Mouse (Mus musculus): ENCODE measurements at regions not wholly inside any gene's neighbourhood (a gene's known extent, or its start where the extent isn't known, plus 50 kb on each side); places are given as distances from the start of the nearest gene placed in this dataset.

GRCm38 (mm10) chr9:25951144-25951543 is 469.8 kb downstream of the Eepd1 start:
- DNase-seq (ENCODE audit: low spot score in 2 of 2), result no peak
- intact Hi-C loops (cut with DNase I), result no loop called here

GRCm38 (mm10) chr9:25959082-25959481 is 477.7 kb downstream of the Eepd1 start:
- peak; percentile 37 to 62 for DNase-seq (ENCODE audit: low spot score in 2 of 2)
- intact Hi-C loops (cut with DNase I), result no loop called here

GRCm38 (mm10) chr9:25985450-25985849 is 504.1 kb downstream of the Eepd1 start:
- intact Hi-C loops (cut with DNase I), result no loop called here
- DNase-seq (ENCODE audit: low spot score in 2 of 2), result no peak

- intact Hi-C loops (cut with DNase I), result no loop called here
- DNase-seq (ENCODE audit: low spot score in 2 of 2), result no peak
Observed at GRCm38 (mm10) chr9:25985920-25986319, 504.6 kb downstream of the Eepd1 start.

GRCm38 (mm10) chr9:26001821-26002220 is 520.5 kb downstream of the Eepd1 start:
- no peak for DNase-seq (ENCODE audit: low spot score in 2 of 2)
- intact Hi-C loops (cut with DNase I), result no loop called here

Data from left cerebral cortex, postnatal 14 days (tissue).